Mouse (Mus musculus): ENCODE results near the gene Tmem8b.
A peak's percentile ranks its signal among the peaks of the same experiment; 100 is the strongest.

The Tmem8b gene

GRCm38 (mm10) chr4:43713652-43714219 lies 45.0 kb downstream of the Tmem8b start:
- DNase-seq (ENCODE audit: low spot score), result no peak

DNA sequence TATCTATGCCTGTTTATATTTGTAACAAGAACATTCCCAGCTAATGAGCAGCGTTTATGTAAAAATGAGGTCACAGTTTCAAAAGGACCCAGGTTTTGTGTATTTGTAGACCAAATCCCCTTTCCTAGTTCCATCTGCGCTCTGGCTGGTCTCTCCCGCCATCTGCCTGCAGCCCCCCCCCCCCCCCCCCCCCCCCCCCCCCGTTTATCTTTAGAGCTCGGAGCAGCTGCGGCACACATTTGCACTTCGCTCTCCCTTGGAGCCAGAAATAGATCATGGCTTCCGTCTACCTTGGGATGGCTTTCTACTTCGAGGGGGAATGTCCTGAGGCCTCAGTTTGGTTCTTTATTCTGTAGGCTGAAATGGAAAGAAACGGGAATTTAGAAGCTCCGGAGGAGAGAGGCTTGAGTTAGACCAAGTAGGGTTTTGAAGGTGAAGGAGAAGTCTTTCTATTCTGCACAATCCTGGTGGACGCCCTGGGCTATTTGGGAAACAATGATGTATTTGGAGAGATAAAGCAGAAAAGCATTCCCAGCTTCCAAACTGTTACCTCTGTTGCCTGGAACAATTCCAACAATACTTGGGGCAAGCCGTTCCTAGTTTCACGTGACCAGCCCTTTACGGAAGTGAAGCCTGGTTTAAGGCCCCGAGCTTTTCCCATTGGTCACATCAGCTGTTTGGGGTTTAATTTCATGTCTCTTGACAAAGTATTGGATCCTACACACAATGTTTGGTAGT lies 51.9 kb downstream of the Tmem8b start:
- no peak for DNase-seq (ENCODE audit: low spot score)

- DNase-seq (ENCODE audit: low spot score), result no peak
These were observed 53.4 kb downstream of the Tmem8b start for GRCm38 (mm10) chr4:43722191-43722590.

GRCm38 (mm10) chr4:43724764-43725163 lies 56.0 kb downstream of the Tmem8b start:
- peak; percentile 76 for DNase-seq (ENCODE audit: low spot score)

DNA sequence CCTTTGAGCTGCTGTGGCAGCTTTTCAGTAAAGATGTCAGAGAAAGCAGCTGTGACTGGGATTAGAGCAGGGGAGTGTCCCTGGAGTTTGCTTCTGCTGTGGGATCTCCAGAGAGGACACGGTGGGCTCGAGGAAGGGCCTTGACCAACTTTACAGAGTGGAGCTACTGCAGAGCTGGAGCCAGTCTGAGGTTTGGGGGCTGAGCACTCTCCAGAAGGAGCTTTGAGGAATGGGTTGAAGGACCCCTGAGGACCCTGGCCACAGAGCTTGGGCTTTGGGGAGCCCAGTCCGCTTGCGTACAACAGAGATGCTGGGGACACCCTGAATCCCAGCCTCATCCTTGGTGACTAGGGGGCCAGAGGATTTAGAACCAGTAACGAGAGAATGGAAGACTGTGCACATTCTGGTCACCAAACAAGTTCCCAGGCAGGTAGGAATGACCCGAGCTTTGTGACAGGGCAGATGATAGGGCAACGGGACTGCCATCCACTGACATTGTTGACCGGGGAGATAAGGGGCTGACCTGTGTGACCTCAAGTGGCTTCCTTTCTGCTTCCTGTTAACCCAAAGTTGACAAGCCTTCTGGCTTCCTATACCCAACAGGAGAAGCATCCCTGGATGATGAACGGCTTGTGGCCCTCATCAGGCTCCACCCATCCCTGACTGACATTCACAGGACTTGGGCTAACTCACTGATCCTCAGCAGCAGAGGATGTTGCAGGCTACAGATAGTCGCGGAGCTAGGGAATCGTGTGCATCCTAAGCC lies 57.6 kb downstream of the Tmem8b start:
- DNase-seq (ENCODE audit: low spot score), result no peak

- no peak for DNase-seq (ENCODE audit: low spot score)
These were observed 58.2 kb downstream of the Tmem8b start, which contains the start of gene Hrct1 for GRCm38 (mm10) chr4:43726995-43727394. Gene Hrct1 (plus strand): TSS chr4:43727188.

- DNase-seq (ENCODE audit: low spot score), result no peak
These were observed 59.2 kb downstream of the Tmem8b start for GRCm38 (mm10) chr4:43727718-43728575.

DNA sequence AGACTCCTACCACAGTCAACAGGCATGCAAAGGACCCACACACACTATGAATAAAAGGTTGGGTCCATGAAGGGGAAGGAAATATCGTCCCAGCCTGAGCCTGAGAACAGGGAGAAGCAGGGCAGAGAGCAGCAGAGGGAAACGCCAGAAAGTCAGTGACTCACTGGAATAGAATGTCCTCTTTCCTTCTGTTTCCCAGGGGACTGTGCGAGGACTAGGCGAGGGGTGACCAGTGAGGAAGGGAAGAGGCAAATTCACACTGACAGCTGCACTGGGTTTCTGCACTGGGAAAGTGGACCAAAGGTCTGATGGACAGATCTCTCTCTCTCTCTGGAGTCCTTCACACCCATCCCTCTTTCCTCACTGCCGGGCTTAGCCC lies 59.8 kb downstream of the Tmem8b start:
- DNase-seq (ENCODE audit: low spot score), result no peak

GRCm38 (mm10) chr4:43729126-43729525 lies 60.4 kb downstream of the Tmem8b start:
- DNase-seq (ENCODE audit: low spot score), result no peak

GRCm38 (mm10) chr4:43729794-43730550 lies 61.2 kb downstream of the Tmem8b start, which contains the start of gene Spaar:
Gene Spaar (plus strand): TSS chr4:43730034.
- no peak for DNase-seq (ENCODE audit: low spot score)

DNA sequence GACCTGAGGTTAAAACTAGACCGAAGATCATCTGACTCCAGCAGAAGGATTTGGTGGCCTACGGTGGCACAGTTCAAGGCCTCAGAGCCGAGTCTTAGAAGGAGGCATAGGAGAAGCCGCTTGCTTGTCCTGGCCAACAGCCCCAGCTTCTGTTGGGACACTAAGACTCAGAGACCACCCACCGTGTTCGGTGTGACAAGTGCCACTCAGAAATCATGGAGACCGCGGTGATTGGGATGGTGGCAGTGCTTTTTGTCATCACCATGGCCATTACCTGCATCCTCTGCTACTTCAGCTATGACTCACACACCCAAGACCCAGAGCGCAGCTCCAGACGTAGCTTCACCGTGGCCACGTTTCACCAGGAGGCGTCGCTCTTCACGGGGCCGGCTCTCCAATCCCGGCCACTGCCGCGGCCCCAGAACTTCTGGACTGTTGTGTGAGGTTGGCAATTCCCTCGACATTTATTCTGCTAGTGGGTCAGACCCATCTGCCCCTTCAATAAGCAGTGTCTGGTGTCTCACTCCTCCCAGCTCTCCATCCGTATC lies 62.1 kb downstream of the Tmem8b start:
- no peak for DNase-seq (ENCODE audit: low spot score)

DNA sequence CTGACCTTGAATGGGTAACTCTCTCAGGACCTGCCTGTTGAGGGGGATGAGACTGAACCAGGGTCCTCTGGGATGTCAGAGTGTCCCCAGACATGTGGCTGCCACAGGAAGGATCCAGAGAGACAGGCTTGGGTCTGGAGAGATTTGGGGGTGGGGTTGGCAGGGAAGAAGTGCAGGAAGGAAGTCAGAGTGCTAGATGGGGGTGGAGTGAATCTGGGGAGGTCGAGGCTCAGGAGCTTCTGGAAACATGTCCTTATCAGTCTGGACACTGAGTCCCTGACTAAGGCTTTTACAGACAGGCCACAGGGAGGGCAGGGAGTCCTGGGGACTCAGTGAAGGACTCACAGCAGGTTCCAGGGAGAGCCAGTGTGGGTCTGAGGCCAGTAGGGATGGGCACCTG lies 63.4 kb downstream of the Tmem8b start:
- DNase-seq (ENCODE audit: low spot score), result no peak

DNA sequence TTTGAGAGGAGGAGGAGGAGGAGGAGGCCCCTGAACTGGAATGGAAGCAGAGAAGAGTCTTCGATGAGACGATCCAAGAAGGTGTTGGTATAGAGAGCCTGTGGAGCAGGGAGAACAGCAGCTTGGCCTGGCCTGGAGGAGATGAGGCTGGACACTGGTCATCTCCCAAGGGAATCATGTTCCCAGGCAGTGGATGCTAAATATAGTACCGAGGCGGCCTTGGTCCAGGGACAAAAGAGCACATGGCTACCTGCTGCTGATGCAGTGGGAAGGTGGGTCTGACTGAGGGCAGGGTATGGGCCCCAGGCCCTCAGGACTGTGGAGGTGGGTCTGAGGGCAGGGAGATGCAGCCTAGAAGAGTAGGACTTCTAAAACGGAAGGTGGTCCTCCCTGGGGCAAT lies 64.4 kb downstream of the Tmem8b start:
- no peak for DNase-seq (ENCODE audit: low spot score)

DNA sequence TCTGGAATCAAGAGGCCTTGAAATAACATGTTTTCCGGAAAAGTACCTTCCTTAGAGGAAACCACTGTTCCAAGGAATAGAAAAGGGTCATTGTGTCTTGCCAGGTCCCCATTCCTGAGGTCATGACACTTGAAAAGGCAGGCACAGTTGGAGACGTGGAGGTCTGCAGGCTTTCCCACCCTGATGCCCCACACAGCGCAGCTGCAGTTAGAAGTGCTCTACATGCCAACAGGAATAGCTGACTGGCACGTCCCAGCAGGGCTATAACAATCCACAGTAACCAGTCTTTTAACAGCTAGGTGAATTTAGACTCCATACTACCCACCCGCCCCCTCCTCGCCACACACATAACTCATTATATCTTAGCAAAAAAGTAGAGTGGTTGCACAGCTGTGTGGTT lies 68.4 kb downstream of the Tmem8b start:
- no peak for DNase-seq (ENCODE audit: low spot score)

GRCm38 (mm10) chr4:43738989-43739674 lies 70.4 kb downstream of the Tmem8b start:
- DNase-seq (ENCODE audit: low spot score), result no peak

GRCm38 (mm10) chr4:43741526-43741925 lies 72.8 kb downstream of the Tmem8b start:
- DNase-seq (ENCODE audit: low spot score), result no peak

Data from retina, embryonic 14.5 days (tissue).